Mouse (Mus musculus) gastrocnemius, adult 18-20 months (tissue): ENCODE results near the gene Gm5460. TPM values are rescaled to one million over a fixed set of nuclear protein-coding genes. Genes with fewer than 3 reads are reported as not detected.

Experiments used
- DNase-seq: peaks from one replicate; pipeline ENCODE4 v3.0.0; 2021; ENCODE audit warnings: low spot score
- long read RNA-seq, 2 experiments: library from polyadenylated mRNA; stranded (forward); transcript quantifications; one replicate each; pipeline ENCODE4 v2.0.0; 2021
- total RNA-seq, 2 experiments: library from RNA; stranded (reverse); gene quantifications; 2 replicates each; pipeline ENCODE4 v1.2.3; 2021

Gm5460 gene
- not detected for total RNA-seq
- long read RNA-seq, experiment 1: 0 reads
- long read RNA-seq, experiment 2: 0 reads

DNA sequence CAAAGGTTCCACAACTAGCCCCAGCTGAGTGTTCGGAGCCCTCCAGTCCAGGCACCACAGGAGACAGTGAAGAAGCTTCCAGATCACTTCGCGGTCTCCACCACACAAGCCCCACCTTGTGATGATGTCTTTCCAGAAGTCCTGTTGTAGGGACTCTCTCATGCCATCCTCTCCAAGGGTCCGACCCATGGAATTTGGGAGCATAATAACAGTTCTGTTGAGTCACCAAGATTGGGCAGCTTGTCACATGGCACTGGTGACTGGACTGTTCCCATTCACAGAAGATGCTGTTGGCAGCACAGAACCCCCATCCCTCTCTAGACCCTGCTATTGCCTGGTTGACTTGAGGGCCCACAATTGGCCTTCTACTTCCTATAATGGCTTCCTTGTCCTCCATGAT lies at the start of gene Gm5460:
TSS of gene Gm5460 (plus strand) at position 378 of the 400 bp plus-strand sequence.
- no peak for DNase-seq

DNA sequence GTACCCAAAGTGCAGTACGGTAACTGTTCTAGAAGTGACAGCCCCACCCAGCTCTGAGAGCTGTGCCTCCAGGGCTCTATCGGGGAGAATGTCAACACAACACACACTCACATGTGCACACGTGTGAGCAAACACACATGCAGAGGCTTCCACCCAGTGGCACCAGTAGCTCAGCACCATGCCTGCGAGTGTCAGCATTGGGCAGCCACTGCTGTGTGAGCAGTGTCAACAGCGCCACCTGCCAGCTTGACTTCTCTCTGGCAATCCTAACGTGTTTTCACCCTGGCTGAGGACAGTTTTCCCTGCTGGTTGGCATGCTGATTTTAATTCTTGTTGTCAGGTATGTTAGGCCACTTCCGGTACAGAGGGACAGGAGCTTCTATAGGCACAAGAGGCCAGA lies 43.9 kb upstream of the Gm5460 start:
- DNase-seq: no peak

DNA sequence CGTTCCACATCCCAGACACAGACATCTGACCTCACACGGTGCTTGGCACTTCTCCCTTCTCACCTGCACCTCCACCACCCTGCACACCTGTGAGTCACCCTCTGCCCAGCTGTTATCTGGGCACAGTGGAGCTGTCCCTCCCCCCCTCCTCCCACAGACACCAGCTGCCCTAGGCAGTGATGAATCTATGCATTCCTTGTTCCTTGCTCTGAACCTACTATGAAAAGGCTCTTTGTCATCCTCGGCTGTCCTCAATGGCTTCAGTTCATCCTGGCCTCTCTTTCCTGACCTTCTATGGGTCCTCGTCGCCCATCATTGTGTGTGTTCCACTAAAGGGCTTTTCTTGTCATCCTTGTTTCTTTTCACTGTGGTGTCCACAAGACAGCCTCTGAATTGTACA lies 41.8 kb upstream of the Gm5460 start:
- DNase-seq: no peak

DNA sequence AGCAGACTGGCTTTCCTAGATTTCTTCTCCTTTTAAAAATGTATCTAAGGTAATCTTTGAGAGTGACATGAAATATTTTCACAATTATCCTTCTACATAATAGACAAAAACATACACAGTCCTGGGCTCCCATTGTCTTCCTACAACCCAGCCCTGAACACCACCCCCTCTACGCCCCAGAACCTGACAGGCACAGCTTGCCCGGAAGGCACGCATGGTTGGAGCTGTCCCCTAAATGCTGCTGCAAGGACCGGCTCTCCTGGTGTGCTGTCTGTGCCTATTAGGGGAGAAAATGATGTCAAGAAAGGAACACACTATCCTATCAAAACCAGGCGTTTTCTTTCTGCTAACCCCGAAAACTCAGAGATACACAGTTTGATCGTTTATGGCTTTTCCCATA lies 38.8 kb upstream of the Gm5460 start:
- no peak for DNase-seq

DNA sequence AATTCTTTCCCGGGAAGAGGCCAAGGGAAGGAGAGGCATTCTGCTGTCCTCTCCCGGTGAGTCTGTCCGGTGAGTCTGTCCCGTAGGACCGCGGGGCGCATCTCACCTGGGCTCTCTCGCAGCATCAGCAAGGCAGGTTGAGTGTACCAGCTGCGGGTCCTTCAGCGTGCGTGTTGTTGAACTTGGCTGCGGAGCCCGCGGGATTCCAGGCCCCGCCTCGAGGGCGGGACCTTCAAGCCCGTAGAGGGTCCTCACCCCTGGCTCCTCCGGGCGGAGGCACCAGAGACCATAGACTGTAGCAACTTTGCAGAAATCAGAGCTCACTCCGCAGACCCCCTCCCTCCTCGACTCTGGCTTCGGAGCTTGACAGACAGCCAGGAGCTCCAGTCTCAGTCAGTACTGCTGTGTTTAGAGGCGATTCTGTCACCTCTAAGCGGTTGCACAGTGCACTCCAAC lies 37.9 kb upstream of the Gm5460 start, which contains the start of gene Zfp488:
TSS of gene Zfp488 (minus strand) at position 161 of the 456 bp plus-strand sequence.
- DNase-seq: no peak

DNA sequence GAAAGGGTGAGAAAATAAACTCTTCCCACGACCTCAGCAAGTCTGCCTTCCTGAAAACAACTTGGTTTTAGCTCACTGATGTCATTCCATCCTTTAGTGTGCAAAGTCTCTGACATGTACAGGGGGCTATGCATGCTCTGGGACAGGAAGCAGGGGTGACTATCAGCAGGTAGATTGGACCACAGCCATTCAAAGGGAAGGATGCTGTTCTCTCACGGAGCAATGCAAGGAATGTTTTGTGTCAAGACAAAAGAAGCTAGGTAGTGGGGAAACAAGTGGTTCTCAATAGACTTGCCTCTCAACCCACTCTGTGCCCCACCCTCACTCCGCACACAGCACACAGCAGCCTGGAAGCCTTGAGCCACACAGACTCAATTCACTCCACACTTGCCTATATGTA lies 27.4 kb upstream of the Gm5460 start:
- DNase-seq: no peak

DNA sequence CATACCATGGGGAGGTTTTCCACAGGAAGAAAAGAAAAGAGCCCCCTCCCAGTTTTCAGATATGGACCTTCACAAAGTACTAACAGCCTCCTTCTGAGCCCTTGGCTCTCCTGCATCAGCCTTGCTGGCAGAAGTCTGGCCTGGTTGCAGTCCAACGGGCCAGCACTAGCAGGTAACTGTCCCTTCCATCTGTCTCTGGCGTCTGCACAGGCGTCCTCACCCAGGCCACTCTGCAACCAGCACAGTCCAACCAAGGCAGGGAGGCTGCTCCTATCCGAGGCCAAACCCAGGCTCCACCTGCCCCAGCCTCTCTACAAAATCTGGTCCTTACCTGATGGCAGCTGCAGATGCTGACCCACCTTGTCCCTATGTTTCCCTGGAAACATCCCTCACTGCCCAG lies 24.6 kb upstream of the Gm5460 start:
- DNase-seq: no peak

DNA sequence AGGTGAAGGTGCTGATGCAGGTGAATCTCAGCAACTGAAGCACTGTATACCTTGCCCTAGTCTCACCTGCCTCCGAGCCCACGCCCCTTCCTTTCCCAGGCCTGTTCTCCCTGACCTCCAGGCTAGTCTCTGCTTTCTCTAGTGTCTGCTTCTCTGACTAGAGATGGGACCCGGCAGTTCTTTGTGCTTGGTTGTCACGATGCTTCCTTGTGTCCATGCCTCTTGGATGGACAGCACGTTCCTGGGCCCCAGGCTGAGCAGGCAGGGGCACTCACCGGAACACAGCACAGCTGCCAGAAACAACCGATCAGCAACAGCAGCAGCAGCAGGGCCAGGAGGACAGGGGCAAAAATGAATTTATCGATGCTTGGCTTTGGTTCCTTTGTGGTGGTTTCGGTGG lies 23.5 kb upstream of the Gm5460 start:
- DNase-seq: no peak

DNA sequence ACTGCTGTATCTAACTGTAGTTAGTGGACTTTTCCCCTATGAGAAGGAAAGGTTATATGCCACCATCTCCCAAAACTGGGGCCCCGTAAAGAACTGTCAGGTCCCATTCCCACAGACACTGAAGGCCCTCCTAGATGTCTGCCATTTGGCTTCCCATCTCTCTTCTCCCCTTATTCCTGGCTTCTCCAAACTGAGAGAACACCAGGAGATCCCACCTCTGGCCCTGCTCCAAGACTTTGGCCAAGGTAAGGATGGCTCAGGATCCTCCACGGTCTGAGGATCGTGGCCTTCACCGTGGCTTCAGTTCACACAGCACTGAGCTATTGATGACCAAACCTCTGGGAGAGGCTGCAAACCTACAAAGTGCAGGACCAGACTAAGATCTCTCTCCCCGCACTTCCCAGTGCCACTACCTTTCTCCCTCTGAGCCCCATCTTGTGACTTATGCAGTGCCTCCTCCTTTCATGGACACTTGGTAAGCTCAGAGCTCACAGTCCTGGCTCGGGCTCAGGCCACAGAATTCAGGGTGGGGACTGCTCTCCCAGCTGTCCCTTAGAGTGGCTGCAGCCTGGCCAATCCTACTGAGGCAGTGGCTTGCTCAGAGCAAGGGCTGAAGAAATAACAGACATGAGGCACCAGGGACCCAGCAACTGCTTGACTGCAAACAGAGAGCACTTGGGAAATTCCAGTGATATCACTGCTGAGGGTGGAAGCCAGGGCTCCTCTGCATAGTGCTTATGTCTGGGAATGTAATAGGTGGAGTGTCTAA lies 22.9 kb upstream of the Gm5460 start:
- DNase-seq: no peak

DNA sequence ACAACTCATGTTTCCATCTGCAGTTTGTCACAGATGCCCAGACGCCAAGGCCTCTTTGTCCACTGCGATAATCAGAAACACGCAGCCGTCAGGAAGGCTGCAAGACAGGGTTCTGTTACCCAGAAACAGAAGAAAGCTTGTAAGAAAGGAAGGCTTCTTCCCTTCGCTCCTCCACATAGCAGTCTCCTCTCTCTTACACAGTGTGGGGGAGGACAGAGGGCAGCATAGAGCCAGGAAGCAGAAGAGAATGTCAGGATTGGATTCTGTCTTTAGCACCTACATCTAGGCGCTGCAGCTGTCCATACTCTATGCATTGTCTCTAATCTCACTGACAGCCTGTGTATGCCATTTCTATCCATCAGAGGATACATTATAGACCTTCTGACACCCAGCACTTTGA lies 19.1 kb upstream of the Gm5460 start:
- no peak for DNase-seq

DNA sequence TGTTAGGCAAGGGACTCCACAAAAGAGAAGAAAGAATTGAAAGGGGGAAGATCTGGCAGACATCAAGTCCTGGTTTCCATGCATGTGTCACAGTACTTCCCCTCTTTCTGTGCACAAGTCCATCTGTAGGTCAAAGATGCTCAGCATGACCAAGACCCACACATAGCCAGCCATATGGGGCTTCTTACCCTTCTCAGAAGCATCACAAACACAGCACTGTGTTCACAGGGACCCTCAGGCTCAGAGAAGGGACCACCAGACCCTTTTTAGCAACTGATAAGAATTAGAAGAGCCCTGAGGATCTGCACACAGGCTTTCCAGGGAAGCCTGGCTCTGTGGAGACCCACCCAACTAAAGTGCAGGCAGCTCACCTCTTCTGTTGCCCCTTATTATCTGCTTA lies 16.5 kb upstream of the Gm5460 start:
- no peak for DNase-seq

DNA sequence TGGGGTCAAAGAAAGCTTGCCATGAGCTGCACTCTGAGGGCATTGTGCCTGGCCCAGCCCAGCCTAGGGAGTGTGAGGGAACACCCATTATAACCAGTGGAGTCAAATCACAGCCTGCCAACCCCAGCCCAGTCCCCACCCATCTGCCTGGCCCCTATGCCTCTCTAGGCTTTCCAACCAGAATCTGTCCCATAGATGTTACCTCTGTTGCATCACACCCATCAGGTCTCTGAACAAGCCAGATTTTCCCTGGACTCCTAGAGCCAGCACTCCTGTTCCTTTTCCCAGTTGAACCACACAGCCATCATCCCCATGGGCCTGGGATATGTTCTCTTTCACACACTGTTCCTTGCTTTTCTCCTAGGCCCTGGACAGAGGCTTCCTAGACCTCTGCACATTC lies 15.1 kb upstream of the Gm5460 start:
- DNase-seq: no peak

DNA sequence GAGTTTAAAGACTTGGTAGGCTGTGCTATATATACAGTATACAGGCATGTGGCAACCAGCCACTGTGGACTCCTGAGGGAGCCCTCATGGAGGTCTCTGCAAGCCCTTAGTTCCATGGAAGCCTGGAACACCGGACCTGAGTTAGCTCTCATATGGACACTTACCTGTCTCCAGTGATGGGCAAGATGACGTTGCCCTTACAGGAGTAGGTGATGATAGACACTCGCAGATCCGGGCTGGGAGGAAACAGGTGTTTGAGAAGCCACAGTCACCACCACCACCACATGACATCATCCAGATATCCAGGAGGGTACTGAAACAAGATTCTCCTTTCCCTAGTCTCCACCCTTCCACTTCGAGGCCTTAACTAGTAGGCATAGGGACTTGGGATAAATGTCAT lies 14.2 kb upstream of the Gm5460 start:
- DNase-seq: no peak

DNA sequence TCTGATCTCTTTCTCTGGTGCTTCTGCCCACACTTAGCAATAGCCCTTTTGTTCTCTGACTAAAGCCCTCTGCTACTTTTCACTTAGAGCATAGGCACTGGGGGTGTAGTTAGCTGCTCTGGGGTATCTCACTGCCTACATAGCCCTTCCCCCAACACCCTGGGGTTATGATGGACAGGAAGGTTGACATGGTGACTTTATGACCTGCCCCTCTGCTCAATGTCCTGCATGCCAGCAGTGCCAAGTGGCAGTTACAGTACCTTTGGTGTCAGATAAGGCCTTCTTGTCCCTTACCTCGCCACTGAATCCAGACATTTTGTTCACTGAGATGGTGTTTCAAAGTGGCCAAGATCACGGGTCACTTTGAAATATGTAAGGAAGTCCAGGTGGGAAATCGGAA lies 1.5 kb upstream of the Gm5460 start, which contains the start of gene Gm30083:
TSS of gene Gm30083 (minus strand) at position 120 of the 400 bp plus-strand sequence.
- no peak for DNase-seq

DNA sequence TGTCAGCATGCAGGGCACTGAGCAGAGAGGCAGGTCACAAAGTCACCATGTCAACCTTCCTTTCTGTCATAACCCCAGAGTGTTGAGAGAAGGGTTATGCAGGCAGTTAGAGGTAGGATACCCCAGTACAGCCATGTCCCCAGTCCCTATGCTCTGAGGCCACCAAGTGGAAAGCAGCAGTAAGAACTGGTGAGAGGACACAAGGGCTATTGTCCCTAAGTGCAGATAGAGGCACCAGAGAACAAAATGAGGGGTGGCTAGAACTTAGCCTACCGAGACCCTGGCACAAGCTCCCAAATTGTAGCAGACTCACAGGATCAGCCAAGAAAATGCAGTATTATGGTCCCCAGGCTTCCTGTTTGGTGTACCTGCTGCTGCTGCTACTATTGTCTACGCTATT lies 380 bp downstream of the Gm5460 start:
- no peak for DNase-seq

DNA sequence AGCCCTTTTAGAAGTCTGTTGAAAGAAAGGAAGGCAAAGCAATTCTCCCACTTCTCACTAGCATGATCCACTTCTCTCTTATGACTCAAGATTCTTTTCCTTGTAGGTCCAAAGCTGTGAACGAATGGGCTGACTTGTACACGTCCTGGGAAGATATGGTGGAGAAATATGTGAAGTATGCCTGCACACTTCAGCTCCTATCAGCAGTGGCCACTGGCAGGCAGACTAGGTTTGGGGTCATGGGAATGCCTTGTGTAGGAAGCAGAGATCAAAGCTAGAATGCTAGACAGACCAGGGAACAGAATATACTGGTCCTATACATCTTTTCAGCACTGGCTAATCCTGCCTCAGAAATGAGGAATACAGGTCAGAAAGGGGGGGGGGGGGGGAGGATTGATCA lies 10.2 kb downstream of the Gm5460 start:
- DNase-seq: no peak

DNA sequence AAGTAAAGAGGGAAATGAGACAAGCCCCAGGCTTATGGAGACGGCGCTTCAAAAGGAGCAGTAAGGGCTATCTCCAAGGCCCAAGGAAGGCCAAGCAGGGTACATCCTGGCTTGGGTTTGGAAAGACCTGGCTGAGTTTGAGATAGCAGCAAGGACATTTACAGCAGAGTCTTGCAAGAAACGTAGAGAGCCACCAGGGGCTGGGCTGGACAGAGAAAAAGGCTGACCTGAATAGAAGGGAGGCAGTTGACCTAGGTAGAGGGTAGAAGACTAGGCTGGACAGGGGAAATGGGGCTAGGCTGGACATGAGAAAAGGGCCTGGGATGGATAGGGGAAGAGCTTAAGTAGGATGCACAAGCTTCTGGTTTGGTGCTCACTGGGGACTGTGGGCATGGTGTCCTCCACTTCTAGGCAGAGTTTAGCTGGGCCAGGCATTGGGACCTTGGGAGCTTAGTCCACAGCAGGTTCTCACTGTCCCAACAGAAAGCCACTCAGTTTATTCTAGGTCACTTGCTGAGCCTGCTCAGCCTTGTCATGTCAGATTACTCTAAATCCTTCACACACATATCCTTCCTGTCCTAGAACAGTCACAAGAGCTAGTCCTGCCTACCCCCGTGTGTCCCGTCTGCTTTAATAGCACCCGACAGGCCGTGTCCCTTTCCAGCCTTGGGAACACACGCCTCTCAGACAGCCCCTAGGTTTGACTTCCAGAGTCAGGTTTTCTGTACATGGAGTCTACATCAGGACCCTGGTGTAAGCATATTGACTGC lies 17.5 kb downstream of the Gm5460 start:
- no peak for DNase-seq

DNA sequence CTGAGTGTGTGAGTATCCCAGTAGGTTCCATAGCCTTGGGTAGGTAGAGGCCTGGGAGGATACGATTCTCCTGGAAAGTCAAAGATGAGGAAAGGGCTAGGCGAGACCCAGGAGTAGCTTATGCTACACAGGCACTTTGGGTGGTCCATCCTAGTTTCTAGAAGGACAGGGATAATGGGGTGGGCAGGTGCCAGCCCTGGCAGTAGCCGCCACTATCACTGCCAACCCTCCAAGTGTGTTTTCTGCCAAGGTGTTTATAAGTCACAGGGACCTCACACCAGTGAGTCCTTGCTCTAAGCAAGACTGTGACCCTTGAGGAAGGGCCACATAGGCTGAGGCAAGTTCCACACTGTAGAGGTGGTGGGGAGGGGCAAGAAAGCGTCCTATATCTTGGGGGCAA lies 24.7 kb downstream of the Gm5460 start:
- DNase-seq: no peak

DNA sequence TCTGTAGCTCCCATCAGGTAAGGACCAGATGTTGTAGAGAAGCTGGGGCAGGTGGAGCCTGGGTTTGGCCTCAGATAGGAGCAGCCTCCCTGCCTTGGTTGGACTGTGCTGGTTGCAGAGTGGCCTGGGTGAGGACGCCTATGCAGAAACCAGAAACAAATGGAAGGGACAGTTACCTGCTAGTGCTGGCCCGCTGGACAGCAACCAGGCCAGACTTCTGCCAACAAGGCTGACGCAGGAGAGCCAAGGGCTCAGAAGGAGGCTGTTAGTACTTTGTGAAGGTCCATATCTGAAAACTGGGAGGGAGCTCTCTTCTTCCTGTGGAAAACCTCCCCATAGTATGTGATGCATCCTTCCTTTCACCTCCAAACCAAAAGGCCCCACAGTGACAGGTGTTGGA lies 26.8 kb downstream of the Gm5460 start:
- DNase-seq: no peak

DNA sequence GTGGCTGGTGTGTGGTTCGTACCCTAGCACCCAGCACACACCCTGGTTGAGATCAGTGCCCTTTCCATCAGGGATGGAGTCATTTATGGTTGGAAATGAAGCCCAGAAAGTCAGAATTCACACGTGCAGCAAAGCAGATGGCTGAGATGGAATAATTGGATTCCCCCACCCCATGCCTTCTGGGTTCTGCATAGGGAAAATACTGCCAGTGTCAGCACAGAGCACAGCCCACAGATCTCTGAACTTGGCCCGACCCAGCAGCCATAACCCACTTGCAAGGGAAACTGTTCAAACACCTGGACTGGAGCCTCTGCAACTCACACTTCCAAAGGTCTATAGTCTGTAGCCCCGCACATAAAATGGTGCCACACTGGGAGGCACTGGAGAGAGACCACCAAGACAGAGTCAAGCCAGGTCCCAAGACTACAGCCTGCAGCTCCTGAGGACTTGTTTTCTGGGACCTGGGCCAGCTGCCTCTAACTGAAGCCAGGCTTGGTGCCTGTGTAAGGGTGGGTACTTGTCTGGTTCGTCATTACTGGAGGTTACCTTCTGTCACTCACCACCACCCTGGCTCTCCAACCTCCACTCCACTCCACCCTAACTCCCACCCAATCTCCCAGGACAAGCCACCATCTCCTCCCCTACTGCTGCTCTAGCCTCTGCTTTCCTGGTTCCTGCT lies 33.7 kb downstream of the Gm5460 start:
- DNase-seq: no peak

DNA sequence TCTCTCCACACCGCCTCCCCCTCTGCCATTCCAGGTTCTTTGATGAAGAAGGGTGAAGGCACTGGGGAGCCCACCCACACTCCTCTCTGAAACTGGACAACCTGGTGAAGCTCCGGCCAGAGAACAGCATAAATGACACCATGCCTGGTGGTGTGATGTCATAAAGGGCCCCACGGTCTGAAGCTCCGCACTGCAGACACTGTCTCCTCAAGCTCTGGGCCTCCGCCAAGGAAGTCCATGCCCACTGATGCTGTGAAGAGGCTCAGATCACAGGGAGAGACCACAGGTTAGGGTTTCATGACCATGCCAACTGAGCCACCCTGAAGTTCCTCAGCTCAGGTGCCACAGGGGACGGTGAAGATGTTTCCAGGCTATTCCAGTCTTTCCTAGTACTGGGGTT lies 36.0 kb downstream of the Gm5460 start, which contains the start of gene Antxrl:
TSS of gene Antxrl (plus strand) at position 192 of the 400 bp plus-strand sequence.
- DNase-seq: no peak

DNA sequence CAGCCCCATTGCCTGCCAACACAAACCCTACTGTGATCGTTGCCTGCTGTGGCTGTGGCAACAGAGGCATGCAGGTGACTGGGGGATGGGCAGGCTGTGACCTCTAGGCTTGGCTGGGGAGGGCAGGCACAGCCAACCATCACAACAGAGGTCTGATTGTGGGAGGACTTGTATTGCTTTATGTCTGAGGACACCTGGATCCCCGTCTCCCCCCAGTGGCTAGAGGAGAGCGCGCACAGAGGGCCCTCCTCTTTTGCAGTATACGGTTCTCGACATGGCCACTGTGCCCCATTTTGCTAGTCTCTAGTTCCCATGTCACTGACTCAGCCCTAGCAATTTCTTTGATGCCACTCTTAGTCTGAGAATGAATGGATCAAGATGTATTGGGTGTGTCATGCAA lies 55.1 kb downstream of the Gm5460 start:
- no peak for DNase-seq
